Mouse (Mus musculus): ENCODE results near the gene Ppil6. TPM values are rescaled to one million over a fixed set of nuclear protein-coding genes. Genes with fewer than 3 reads are reported as not detected.

Gene Ppil6
- polyA plus RNA-seq, 1 experiment from 2014 or later, result 1.4 TPM

DNA sequence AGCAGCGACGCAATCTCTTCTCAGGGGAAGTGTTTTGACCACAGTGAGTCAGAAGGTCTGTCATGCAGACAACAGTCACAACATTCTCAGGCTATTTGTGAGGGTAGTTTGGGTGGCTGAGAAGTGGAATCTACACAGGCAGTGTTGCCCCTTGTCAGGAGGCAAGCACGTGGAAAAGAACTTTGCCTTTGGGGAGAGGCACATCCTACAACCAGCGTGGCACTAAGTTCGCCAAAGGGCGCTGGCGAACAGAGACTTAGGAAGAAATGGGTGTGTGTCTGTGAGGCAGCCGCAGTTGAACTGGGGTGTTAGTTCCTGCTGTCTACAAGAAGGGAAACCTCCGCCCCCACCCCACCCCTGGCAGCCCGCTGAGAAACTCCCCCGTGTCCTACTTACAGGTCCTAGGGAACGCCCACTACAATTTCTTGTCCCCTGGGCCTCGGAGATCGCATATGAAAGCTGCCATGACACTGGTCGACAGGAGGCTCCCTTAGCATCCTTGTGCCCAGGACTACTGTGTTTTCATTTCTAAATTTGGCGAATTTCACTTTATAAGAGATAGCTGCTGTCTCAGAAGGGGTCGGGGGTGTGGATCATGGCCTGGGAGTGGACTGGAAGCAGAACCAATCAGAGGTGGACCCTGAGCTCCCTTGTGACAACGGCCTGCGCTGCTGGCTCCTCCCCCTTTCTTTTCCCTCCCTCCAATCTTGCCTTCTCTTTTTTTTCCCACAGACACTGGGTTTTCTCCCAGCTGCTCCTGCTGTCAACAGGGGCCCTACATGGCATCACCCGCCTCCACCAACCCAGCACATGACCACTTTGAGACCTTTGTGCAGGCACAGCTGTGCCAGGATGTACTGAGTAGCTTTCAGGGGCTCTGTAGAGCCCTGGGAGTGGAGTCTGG lies 12.7 kb upstream of the Ppil6 start:
- peak; percentile 87 for DNase-seq (ENCODE audit: low spot score)

DNA sequence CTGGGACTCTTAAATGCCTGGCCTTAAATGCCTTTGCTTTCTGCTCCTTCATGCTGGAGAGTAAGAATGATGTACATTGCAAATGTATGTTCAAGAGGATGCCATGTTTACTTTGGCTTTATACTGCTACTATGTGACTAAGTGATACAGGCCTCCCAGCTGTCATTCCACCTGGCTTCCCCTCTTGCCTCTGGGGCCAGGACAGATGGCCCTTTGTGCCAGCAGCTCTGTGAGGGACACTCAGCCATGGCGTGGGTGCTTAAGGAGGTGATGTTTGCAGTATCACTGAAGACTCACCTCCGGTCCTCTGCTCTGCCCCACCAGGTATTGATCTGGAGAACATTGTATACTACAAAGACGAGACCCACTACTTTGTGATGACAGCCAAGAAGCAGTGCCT lies 10.3 kb upstream of the Ppil6 start:
- DNase-seq (ENCODE audit: low spot score), result no peak

DNA sequence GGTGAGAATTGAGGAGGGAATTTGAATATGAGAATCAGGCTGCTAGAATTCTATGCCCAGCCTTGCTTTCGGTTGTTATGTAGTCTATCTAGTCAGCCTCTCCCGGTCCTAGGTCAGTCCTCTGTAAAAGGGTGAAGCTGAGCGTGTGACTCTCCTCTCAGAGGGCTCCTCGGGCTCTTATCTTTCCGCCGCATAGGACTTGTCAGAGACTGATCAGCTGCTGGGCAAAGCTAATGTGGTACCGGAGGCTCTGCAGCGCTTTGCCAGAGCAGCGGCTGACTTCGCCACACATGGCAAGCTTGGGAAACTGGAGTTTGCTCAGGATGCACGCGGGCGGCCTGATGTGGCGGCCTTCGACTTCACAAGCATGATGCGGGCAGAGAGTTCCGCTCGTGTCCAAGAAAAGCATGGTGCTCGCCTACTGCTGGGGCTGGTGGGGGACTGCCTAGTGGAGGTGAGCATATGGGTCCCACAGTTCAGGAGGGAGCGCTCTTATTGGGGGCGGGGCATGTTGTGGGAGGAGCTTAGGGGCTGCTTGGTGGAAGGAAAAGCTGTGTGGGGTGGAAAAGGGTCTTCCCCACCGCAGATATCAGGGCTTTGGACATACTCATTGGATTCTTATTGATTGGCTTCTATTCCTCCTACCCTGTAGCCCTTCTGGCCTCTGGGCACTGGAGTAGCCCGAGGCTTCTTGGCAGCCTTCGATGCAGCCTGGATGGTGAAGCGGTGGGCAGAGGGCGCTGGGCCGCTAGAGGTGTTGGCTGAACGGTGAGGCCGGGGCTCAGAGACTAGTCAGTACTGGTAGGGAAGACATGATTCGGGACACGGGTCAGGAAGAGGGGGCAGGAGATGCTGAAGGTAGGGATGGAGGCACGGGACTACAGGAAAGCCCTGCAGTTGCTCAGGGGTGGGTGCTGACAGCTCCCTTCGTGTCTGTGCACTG lies 9.0 kb upstream of the Ppil6 start:
- DNase-seq (ENCODE audit: low spot score), result no peak

DNA sequence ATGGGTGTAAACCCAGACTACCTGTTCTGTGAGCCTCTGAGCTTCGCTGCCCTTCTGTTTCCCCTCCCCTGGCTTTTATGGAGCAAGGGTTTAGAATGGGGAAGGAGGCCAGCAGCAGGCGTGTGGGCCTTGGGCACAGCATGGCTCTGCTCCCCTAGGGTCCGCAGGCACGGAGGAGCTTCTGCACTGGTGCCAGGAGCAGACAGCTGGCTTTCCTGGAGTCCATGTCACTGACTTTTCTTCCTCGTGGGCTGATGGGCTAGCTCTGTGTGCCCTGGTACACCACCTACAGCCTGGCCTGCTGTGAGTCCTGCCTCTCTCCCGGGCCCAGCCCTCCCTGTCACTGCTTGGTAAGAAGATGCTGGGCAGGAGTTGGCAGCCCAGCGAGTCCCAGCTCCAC lies 7.8 kb upstream of the Ppil6 start:
- DNase-seq (ENCODE audit: low spot score), result no peak

DNA sequence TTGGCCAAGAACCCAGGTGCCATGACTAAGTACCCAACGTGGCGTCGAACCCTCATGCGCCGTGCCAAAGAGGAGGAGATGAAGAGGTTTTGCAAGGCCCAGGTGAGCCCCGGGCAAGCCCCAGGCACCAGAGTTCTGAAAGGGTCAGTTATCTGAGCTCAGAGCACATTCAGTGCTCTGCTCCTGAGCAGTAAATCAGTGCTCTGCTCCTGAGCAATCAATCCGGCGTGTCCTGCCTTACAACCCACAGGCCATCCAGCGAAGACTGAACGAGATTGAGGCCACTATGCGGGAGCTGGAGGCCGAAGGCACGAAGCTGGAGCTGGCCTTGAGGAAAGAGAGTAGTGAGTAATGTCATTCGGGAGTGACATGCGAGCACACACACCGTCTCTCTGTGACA lies 4.5 kb upstream of the Ppil6 start:
- no peak for DNase-seq (ENCODE audit: low spot score)

DNA sequence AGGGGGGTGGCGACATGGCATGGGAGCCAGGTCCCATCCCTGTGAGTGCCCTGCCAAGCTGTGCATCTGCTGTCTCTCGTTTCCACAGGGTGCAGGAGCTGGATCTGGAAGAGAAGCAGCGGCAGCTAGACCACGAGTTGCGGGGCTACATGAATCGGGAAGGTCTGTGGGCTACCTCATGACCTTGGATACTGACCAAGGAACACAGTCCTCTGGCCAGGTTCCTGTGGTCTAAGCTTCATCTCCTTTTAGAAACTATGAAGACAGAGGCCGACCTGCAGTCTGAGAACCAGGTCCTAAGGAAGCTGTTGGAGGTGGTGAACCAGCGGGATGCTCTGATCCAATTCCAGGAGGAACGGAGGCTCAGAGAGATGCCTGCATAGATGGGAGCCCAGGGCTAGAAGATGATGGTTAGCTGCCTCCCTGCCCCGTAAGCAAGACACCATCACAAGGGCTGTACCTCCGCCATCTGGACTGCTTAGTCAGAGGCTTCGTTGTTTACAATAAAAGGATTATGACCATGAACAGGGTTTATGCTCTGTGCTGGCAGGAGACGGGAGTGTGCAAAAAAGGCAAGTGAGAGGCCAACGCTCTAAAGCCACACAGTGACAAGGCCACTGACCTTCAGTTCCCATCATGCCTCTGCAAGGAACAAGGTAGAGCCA lies 3.6 kb upstream of the Ppil6 start:
- DNase-seq (ENCODE audit: low spot score), result no peak

DNA sequence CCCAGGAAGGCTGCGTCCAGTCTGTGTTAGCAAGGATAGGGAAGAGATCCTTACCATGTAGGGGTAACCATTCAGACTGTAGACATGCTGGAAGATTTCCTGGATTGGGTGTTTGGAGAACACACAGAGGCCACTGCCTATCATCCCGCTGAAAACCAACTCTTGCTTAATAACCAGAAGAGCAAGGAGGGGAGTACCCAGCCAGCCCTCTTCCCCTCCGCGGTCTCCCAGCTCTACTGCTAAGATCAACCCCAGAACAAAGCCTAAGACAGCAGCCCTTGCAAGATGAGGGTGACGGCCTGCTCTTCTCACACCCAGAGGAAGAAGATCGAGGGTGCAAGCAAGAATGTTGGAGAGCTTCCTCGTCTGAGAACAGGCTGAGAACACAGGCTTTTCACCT lies 1.4 kb upstream of the Ppil6 start:
- DNase-seq (ENCODE audit: low spot score), result peak; percentile 48

DNA sequence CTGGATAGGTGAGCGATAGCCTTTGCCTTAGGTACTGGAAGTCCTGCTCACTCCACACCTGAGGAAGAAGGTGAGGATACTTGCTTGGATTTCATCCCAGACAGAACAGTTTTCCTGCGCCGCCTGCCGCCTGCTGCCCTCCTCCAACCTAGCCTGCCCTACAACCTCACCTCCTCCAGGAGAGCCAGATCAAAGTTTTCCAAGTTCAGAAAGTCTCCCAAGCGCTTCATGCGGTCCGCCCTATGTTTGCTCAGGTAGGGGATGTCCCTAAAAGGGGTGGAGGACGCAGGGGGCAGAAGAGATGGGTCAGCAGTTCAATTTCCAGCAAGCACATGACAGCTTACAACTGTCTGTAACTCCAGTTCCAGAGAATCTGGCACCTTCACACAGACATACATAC lies 945 bp upstream of the Ppil6 start:
- DNase-seq (ENCODE audit: low spot score), result no peak

DNA sequence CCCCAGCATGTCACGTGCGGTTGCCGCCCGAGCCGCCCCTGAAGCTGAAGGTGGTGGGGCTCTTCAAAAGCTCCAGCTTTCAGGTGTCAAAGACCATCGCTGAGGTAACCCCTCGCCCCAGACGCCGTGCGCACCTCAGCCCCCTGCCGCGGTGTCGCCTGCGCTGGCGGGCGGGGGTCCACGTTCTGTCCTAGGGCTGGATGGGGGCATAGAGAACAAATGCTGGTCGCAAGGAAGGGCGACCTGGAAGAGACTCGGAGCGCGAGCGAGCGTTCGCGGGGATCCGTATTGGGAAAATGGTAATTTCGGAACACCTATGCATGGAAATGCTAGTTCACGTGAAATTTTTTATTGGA lies 257 bp downstream of the Ppil6 start:
- DNase-seq (ENCODE audit: low spot score), result no peak

DNA sequence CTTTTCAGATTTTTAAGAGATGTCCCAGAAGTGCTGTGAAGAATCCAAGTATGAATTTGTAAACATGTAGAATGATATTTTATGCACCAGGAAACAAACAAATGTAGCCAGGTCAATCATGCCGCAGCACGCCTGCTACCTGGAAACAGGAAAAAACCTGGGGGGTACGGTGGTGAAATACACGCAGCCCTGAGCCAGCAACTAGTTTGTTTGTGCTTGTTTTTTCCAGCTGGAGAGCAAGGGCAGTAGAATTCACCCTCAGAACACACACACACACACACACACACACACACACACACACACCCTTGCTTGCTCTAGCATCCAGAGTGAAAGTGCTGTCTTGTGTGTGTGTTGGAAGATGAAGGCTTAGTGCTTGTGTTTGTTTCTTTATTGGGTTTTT lies 872 bp downstream of the Ppil6 start:
- no peak for DNase-seq (ENCODE audit: low spot score)

DNA sequence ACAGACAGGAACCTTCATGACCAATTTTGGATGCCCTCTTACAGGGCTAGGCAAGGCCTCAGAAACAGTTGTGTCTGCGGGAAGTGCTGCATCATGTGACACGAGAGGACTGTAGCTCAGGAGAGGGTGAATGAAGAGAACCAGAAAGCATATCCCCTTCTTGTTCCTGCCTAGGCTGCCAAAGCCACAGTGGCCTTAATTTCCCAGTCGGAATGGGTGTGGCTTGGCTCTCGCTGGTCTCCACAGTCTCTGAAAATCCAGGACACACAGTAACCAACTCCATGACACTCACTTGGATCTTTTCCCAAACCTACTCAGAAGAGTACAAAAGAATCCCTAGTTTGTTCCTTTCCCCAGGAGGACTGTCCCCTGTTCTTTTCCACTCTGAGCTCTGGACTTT lies 10.7 kb downstream of the Ppil6 start:
- DNase-seq (ENCODE audit: low spot score), result no peak

DNA sequence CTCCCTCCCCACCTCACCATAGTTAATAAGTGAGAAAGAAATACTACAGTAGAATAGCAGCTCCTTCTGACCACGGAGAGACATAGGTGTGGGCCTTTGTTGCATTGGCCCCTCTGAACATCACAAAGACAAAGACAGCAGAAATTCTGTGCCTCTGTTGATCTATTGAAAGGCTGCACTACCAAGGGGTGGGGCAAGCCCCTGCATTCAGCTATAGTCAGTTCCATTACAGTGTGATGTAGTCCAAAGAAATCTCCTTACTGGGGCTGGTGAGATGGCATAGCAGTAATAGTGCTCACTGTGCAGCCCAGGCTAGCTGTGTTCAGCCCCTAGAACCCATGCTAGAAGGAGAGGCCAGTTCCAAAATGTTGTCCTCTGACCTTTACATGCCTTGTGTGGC lies 14.8 kb downstream of the Ppil6 start:
- no peak for DNase-seq (ENCODE audit: low spot score)

DNA sequence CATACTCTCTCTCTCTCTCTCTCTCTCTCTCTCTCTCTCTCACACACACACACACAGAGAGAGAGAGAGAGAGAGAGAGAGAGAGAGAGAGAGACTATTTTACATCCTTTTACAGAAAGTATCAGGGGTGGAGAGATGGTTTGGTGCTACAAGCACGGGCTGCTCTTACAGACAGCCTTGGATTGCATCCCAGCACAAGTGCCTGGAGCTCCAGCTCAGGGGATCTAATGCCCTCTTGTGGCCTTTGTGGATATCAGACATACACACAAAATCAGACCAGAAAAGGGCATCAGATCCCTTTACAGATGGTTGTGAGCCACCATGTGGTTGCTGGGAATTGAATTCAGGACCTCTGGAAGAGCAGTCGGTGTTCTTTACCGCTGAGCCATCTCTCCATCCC lies 15.2 kb downstream of the Ppil6 start:
- peak; percentile 84 for DNase-seq (ENCODE audit: low spot score)

DNA sequence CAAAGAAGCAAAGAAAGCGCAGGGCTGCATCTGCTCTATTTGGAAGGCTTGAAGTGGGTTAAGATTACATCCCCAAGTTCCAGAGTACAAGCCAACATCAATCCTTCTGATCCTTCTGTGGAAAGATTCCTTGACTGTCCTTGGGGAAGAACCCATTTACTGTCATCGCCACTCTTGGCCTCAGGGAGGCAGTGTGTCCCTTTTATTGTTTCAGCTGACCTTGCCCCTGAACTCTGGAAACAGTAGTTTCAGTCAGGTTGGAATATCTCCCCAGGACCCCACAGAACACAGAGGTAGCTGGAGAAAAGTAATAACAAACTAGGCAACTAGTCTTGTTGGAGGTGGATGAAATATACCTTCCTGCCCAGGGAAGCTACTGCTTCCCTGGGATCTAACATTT lies 18.9 kb downstream of the Ppil6 start:
- no peak for DNase-seq (ENCODE audit: low spot score)

DNA sequence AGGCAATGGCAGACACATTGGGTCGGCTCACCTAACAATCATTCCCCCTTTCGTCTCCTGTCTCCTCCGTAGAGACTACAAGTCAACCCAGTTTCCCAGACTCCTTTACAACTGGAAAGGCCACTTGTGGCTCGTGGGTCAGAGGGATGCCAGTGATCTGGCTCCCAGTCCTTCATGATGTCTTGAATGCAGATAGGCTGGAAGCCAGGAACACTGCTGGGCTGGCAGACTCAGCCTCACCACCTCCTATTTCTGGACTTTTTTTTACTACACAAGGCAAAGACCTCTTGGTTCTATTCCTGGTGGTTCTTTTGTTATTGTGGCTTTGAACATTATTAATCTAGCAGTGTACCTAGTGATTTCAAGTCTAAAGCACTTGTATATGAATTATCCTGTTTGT lies 24.1 kb downstream of the Ppil6 start:
- DNase-seq (ENCODE audit: low spot score), result no peak

DNA sequence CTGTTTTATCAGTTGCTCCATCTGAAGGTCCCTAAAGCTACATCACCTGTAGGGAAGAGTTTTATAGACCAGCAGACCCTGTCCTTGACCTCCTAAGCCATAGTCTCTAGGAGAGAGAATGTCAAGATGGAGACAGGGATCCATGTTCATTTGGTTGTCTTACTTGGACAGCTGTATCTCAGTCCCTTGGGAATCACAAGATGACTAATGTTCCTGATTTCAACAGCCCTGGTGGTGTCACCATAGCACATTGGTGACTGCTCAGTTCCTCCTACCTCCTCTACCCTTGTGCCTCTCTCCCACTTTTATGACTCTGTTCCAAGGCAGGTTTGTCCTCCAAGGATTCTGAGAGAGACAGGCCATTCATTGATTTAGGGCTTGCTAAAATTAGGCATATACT lies 24.7 kb downstream of the Ppil6 start:
- no peak for DNase-seq (ENCODE audit: low spot score)

DNA sequence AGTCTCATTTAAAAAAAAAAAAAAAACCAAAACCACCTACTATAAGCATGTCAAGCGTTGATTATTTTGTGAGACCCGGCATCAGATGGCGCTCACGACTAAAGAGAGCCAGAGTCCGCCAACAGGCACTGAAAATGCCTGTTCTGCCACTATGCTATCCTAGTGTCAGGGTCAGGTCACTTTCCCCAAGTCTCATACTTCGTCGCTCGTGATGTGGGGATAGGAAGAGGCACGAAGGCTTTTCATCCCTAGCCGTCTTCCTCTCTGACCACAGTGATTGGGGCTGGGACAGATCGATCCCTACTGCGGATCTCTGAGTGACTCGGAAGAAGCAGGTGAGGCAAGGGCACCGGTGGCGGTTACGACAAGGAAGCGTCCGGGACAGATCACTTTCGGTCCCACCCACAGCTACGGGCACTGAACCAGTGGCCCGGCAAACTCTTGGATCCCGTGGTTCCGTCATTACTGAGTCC lies 28.3 kb downstream of the Ppil6 start:
- DNase-seq (ENCODE audit: low spot score), result peak; percentile 92

DNA sequence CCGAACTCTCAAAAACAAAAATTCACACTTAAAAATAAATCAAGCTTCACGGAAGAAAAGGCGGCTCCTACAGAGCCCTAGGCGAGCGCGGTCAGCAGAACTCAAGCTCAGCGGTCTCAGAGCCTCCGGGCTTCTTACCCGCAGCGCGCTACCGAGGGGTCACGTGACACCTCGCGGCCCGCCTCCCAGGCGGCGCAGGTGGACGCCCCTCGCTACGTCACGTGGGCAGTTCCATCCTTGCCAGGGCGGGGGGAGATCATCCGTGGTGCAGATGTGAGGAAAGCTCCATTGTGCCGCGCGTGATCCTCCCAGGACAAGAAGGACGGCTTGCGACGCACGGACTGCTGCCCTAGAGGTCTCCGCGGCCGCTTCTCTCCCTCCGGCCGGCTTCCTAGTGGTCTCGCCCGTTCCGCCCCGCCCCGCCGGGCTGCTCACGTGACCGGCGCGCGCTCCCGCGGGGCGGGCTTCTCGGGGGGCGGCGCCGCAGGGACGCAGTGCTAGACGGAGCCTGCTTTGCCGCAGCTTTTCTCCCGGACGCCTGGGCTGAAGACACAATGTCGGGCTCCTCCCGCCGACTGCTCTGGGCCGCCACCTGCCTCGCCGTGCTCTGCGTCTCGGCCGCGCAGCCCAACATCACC lies 28.9 kb downstream of the Ppil6 start, which contains the start of gene Cd164:
TSS of gene Cd164 (plus strand) at position 434 of the 638 bp plus-strand sequence.
- peak; percentile 97 for DNase-seq (ENCODE audit: low spot score)

DNA sequence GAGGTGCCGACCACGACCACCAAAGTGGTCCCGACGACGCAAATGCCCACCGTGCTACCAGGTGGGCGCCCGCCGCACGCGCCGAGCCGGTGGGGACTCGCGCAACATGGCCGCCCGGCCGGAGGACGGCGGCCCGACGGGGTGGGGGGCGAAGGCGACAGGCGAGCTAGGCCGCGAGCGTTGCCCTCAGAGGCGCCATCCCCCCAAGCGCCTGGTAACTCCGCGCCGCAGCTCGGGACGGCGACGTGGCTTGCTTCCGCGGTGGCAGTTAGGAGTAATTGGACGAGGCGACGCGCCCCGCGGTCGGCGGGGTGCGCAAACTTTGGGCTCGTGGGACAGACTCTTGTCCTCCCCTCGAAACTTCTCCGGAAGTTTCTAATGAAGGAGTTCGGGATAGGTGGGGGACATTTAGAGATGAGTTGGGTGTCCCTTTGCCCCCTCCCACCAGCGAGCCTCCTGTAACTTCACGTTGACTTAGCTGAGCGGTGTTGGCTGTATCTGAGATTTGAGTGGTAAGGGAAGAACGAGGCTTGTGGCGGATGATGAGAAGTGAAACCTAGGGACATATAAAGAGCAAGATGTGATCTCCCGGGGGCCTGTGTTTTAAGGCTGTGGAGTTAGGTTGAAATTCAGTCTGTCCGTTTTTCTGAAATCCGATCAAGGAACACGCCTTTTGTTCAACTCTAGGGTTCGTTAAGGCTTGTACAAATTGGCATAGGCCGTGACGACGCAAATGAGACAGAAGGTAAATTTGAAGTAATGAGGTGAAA lies 29.6 kb downstream of the Ppil6 start:
- peak; percentile 68 for DNase-seq (ENCODE audit: low spot score)

DNA sequence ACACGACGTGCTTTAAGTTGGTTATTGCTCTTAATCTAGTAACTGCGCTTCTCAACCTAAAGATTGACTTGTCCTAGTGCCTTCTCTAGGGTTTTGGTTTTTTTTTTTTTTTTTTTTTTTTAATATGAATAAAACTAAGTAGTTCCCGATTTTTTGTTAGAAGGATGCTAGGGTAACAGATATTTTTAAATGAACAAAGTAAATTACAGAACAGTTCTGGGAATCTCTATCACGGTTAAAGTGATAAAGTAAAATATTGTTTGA lies 30.1 kb downstream of the Ppil6 start:
- no peak for DNase-seq (ENCODE audit: low spot score)

DNA sequence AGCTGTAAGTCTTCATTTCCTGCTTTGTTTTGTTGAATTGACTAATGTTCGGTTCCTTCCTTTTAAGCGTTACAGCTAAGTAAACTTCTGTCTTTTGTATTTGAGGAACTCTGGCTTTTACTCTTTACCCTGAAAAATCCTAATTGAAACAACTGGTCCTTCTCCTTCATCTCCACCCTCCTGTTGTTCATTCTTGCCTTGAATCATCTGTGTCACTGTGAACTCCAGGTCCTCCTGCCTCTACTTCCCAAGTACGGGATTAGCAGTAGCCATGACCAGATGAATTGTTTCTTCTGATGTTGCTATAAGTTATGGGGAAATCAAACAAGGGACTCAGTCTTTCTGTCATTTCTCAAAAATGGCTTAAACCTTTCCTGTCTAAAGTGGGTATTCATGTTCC lies 33.1 kb downstream of the Ppil6 start:
- no peak for DNase-seq (ENCODE audit: low spot score)
